Mouse (Mus musculus) thymus, postnatal 10 days (tissue): ENCODE measurements around the gene Crip1.

Experiments used
- DNase-seq, 2 experiments: peaks; one replicate each; pipeline ENCODE4 v3.0.0; 2021; ENCODE audit warnings: low spot score in 2 of 2

Gene Crip1

GRCm38 (mm10) chr12:113145591-113145990 lies 525 bp upstream of the Crip1 start:
- no peak for DNase-seq

DNA sequence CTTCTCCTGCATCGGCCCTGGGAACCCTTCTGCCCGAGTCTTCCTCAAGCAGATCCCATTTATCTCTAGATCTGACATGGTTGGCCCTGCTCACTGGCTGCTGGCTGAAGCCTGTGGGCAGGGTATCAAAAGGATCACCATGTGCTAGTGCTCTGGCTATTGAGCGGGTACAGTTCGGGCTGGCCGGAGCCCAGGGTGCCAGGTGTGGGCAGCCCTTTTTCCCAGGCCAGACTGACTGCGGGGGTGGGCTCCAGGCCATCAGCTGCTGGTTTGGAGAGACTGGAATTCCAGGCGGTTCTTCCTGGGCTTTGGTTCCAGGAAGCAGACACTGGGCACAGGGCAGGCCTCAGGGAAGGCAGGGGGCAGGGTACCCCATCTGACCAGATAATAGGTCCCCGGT lies 1.4 kb downstream of the Crip1 start:
- no peak for DNase-seq

DNA sequence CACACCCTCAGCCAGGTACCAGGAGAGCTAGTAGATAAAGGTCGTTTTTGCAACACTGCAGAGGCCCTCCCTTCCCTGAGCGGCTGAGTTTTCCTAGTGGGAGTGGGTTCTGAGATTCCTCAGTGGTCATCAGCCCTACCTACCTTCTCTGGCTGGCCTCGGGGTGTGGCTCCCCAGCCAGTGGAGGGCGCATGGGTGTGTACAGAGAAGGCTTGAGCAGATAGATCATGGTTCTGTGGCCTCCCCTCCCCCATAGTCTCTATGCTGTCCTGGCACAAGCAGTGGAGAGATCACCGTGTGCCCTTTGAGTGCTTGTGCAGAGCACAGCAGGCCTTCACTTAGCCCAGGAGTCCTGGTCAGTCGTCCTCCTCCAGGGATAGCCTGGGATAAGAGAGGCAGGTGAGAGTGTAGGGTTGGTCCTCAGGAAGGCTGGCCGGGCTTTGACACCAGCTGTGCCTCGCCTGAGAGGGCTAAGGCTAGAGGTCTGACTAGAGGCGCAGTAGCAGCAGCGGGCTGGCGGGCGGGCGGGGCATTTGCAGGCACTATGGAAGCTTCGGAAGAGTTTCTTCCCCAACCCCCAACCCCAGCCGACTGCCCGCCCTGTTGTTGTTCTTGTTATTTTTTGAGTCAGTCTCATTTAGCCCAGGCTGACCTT lies 2.4 kb downstream of the Crip1 start:
- no peak for DNase-seq

DNA sequence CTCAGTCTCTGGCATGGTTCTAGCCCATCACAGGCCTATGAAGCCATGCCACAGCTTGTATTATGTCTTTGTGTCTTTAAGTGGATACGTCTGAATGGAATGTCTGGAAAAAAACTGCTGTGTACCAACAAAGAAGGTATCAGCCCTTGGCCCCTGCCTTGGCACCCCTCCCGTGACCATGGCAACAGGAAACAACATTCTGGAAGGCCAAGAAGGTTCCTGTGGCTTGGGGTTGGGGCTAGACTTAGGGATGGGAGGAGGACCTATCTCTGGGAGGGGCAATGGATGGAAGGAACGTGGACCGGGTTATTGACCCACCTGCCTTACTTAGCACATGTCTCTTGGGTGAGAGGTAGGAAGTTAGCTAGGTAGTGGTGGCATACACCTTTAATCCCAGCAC lies 3.2 kb downstream of the Crip1 start:
- no peak for DNase-seq

DNA sequence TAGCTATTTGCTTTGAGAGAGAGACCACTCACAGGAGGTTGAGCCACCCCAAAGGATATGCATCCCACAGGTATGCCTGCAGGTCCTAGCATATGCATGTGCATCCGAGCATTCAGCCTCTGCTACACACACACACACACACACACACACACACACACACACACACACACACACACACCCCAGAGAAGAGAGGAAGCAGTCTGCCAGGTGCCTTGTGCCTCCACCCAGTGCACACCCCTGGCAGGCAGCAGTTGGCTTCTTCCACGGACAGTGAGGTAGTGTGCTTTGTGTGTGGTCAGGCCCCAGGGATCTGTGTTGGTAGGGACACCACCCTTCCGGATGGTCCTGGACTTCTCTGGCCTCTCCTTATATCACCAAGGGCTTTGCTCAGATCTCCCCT lies 3.8 kb downstream of the Crip1 start:
- DNase-seq: no peak

DNA sequence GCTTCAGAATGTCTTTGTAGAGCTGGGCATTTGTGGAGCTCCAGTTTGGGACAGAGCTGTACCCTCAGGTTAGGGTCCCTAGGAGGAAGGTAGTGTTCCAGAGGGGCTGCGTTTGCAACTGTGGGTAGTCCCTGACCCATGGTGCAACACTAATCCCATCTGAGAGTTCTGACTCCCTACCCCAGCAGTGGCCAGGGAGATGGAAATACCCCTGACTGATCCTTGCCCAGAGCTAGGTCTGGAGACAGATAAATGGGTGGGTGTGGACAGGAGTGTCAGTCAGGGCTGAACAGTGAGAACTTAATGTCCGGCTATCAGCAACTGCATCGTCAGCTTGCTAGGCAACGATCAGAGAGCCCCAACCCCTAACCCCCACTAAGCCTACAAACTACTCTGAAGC lies 4.5 kb downstream of the Crip1 start:
- no peak for DNase-seq

DNA sequence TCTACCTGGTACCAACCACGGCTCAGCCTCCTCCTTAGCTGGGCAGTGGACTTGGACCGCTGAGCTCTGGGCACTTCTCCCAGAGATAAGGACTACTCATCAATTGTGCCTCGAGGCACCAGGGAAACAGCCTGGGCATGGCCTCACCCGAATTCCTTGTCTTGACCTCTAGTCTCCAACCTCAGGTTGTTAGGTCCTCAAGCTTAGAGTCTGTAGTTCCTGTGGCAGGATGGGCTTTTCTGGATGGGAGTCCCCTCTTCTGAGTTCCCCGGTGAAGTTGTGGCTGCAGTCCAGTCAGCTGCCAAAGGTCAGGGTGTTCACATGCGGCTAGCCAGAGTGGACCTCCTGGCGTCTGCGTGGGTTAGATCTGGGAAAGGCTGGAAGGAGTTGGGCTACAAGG lies 4.9 kb downstream of the Crip1 start:
- DNase-seq: no peak

- peak in 1 of 2 experiments; percentile 40 for DNase-seq
These were observed 5.7 kb downstream of the Crip1 start for GRCm38 (mm10) chr12:113151661-113152271.

- peak; percentile 65 to 68 for DNase-seq
These were observed 6.2 kb downstream of the Crip1 start for GRCm38 (mm10) chr12:113152272-113152661.

GRCm38 (mm10) chr12:113152991-113153525 lies 6.9 kb downstream of the Crip1 start:
- DNase-seq: no peak

- DNase-seq: no peak
These were observed 7.9 kb downstream of the Crip1 start for GRCm38 (mm10) chr12:113153971-113154370.

GRCm38 (mm10) chr12:113154747-113155075 lies 8.6 kb downstream of the Crip1 start:
- DNase-seq: no peak

- peak; percentile 57 to 62 for DNase-seq
These were observed 9.1 kb downstream of the Crip1 start for GRCm38 (mm10) chr12:113155076-113155771.

- DNase-seq: peak; percentile 100
These were observed 9.9 kb downstream of the Crip1 start, which contains the start of gene Tedc1 for GRCm38 (mm10) chr12:113155887-113156539. Gene Tedc1, plus strand, starts transcription at chr12:113156421.

DNA sequence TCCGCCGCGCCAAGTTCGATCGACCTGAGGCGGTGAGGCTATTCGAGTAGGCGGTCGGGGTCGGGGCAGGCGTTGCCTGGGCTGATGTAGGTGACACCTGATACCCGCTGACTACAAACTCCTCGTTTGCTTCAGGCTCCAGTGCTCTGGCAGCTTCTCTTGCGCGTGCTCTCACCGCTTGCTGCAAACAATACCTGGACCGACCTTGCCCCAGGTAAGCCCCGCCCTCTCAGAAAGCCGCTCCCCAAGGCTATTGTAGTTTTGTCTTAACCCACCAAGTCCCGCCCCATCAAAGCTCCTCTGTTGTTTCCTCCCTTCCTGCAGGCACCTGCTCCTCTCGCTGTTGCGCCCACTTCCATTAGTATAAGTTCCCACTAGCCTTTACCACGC lies 10.4 kb downstream of the Crip1 start:
- peak in 1 of 2 experiments; percentile 52 for DNase-seq

DNA sequence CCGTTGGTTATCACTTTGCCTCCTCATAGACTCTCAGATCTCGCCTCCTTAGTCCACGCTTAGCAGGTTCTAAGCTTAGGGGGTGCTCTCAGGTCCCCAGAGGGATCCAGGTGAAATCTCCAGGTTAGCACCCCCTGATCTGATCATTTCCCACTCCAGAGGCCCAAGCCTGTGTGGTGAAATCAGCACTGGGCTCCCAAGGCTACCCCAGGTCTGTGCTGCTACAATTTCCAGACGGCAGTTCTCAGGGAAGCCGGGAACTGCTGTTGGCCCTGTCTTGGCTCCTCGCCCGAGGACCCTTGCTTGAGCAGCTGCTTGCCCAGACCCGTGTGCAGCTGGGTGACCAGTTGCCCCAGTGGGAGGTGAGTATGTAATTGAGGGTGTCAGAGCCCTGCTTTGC lies 10.9 kb downstream of the Crip1 start:
- no peak for DNase-seq

DNA sequence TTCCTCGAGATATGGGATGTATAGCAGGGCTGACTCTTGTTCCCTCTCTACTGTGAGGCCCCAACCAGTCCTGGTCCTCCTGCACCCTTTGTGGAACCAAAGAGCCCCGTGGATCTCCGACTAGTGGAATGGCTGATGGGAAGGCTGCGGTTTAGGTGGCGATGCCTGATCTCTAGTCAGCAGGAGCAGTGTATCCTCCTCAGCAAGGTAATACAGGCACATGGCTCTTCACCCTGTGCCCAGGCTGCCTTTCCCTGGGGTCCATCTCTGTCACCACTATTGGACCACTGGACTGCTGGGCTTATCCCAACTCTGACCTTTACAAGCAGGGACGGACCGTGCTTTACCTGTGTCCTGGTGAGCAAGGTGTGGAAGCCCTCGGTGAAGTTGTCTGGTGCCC lies 11.4 kb downstream of the Crip1 start:
- no peak for DNase-seq

DNA sequence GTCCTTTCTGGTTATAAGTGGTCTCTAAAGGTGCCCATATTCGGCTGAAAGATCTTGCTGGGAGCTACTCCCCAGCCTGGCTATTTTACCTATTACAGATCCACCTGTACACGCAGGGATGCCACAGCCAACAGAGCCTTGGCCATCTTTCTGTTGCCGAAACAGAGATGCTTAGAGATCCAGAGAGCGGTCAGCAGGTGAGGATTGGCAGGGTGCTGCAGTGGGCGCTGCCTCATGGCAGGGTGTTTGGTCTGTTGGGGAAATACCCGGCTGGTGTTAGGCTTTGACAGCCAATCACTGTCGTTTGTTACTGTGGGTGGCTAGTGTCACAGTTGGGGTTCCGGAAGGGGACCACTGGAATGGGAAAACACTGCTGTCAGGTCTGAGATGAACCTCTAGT lies 11.9 kb downstream of the Crip1 start:
- DNase-seq: no peak

- DNase-seq: no peak
These were observed 17.5 kb downstream of the Crip1 start for GRCm38 (mm10) chr12:113163561-113164006.

GRCm38 (mm10) chr12:113168031-113168536 lies 22.0 kb downstream of the Crip1 start:
- DNase-seq: peak in 1 of 2 experiments; percentile 51

DNA sequence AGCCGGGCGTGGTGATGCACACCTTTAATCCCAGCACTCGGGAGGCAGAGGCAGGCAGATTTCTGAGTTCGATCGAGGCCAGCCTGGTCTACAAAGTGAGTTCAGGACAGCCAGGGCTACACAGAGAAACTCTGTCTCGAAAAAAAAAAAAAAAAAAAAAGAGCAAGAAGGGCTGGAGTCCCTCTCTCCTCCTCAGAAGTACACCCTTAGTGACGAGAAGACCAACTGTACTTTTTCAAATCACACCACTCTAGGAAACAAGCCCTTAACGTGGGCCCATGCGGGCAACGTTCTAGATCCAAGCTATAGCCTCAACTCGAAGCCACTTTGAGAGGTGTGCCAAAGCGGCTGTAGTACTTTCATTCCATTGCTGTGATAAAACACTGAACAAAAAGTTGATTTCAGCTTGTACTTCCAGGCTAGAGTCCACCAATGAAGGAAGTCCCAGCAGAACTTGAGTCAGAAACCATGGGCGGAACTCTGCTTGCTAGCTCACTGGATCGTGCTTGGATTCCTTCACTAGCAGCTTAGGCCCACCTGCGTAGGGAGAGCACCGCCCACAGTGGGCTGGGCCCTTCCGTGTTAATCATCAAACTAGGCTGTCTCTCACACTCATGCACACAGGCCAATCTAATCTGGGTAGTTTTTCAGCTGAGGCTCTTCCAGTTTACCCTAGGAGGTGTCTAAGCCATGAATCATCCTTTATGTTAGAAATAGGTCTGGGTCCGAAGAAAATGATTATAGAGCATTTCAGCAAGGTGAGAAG lies 31.0 kb downstream of the Crip1 start:
- no peak for DNase-seq
